Mouse (Mus musculus) stomach, embryonic 14.5 days (tissue): Measurements from ENCODE around the gene Atp9a. TPM values are rescaled to one million over a fixed set of nuclear protein-coding genes. Genes with fewer than 3 reads are reported as not detected.
A peak's percentile ranks its signal among the peaks of the same experiment; 100 is the strongest.
"Not testable (repeated sequence)": the region's sequence is repeated elsewhere in the genome, so short reads cannot be mapped to it uniquely, and the experiment has no call there.

Experiments
- ATAC-seq: fragments of 200-750 bp; cut with Nextera tagmentation; 2 replicates; pipeline ENCODE4 v1.8.0; 2017; ENCODE audit warnings: low read depth, moderate TSS enrichment; ENCODE audit not compliant: insufficient number of reproducible peaks, insufficient read depth, low FRiP score
- H3K27ac ChIP-seq: fragments of 300-500 bp; sonication (generic); 2 replicates; pipeline ENCODE4 v1.5.1; 2014; ENCODE audit warnings: mild to moderate bottlenecking, low read length, moderate library complexity, mixed read lengths
- H3K27me3 ChIP-seq: fragments of 300-500 bp; sonication (generic); 2 replicates; pipeline ENCODE4 v1.6.1; 2014; ENCODE audit warnings: low read length, control low read depth, mixed read lengths; ENCODE audit not compliant: control insufficient read depth, insufficient read depth
- H3K36me3 ChIP-seq: fragments of 300-500 bp; sonication (generic); 2 replicates; pipeline ENCODE4 v1.6.1; 2014; ENCODE audit warnings: mild to moderate bottlenecking, control low read depth, low read length, moderate library complexity, mixed read lengths; ENCODE audit not compliant: control insufficient read depth, insufficient read depth
- H3K4me1 ChIP-seq: fragments of 300-500 bp; sonication (generic); 2 replicates; pipeline ENCODE4 v1.6.1; 2014; ENCODE audit warnings: low read length, control low read depth, mixed read lengths; ENCODE audit not compliant: control insufficient read depth, insufficient read depth
- H3K4me2 ChIP-seq: fragments of 300-500 bp; sonication (generic); replicated peaks from 2 replicates; pipeline ENCODE4 v1.6.1; 2014; ENCODE audit warnings: low read depth, low read length, control low read depth
- H3K4me3 ChIP-seq: fragments of 300-500 bp; sonication (generic); 2 replicates; pipeline ENCODE4 v1.5.1; 2014; ENCODE audit warnings: low read depth, low read length, control low read depth
- H3K9ac ChIP-seq: fragments of 300-500 bp; sonication (generic); replicated peaks from 2 replicates; pipeline ENCODE4 v1.6.1; 2014; ENCODE audit warnings: low read depth, mild to moderate bottlenecking, control low read depth, low read length, moderate library complexity, mixed read lengths
- H3K9me3 ChIP-seq: fragments of 300-500 bp; sonication (generic); 2 replicates; pipeline ENCODE4 v1.6.1; 2016; ENCODE audit warnings: low read depth, low read length, control low read depth; ENCODE audit not compliant: control insufficient read depth
- WGBS: fragments of 180-500 bp; shearing (Covaris S2); extraction: QIAGEN DNeasy Blood & Tissue Kit; methylation state at CpG from one replicate; pipeline ENCODE4 v1.1.7; 2014; 5-methylcytosine and 5-hydroxymethylcytosine counted together
- polyA plus RNA-seq: library from polyadenylated mRNA; unstranded; fragments of >200 nt; fragmentation: Nextera tagmentation; extraction: Ambion mirVana; gene quantifications from 2 replicates; pipeline ENCODE4 v1.2.1, GENCODE M21; 2014

Gene Atp9a
- polyA plus RNA-seq, 1 experiment from 2014 or later: 12.6 TPM

GRCm38 (mm10) chr2:168761954-168762353 lies 19.7 kb upstream of the Atp9a start:
- Histone ChIP-seq H3K4me3 (no peak overlapping the region), H3K27ac (no peak overlapping the region), H3K9ac (no peak overlapping the region), H3K9me3 (no peaks in the 10 kb centered on the region), H3K36me3 (no peaks in the 10 kb centered on the region), H3K4me2 (peak overlapping the region; percentile 20; the same call in 1 of the 2 replicates), H3K4me1 (peaks cover 16% of the 10 kb centered on the region), H3K27me3 (0 out of 2 replicates have a peak, but pooled peaks cover 7% of the 10 kb centered on the region)
- no peak for ATAC-seq
- WGBS: 14% methylated on average over 4 of the region's 4 CpGs

GRCm38 (mm10) chr2:168761141-168761540 lies 18.9 kb upstream of the Atp9a start:
- Histone ChIP-seq H3K9ac (no peak overlapping the region), H3K4me2 (no peak overlapping the region), H3K27me3 (0 out of 2 replicates have a peak, but pooled peaks cover 5% of the 10 kb centered on the region), H3K36me3 (no peaks in the 10 kb centered on the region), H3K4me3 (no peak overlapping the region), H3K9me3 (no peaks in the 10 kb centered on the region), H3K27ac (no peak overlapping the region), H3K4me1 (peaks cover 13% of the 10 kb centered on the region)
- 78% methylated on average over 9 of the region's 9 CpGs for WGBS
- no peak for ATAC-seq

- not testable (repeated sequence) for H3K4me3 ChIP-seq, H3K9ac ChIP-seq, H3K36me3 ChIP-seq, H3K4me1 ChIP-seq, H3K4me2 ChIP-seq, ATAC-seq, H3K27me3 ChIP-seq, H3K27ac ChIP-seq, H3K9me3 ChIP-seq
- 89% methylated on average over 10 of the region's 10 CpGs for WGBS
Measured at GRCm38 (mm10) chr2:168744406-168744805, 2.2 kb upstream of the Atp9a start.

- H3K27ac ChIP-seq: no peak overlapping the region
- 16% methylated on average over 7 of the region's 7 CpGs for WGBS
Measured at GRCm38 (mm10) chr2:168742649-168743048, 440 bp upstream of the Atp9a start.

GRCm38 (mm10) chr2:168741273-168742058 lies 743 bp downstream of the Atp9a start:
- under 1% methylated on average over 38 of the region's 108 CpGs for WGBS
- peak overlapping the region; percentile 74 for H3K4me3 ChIP-seq
- H3K9ac ChIP-seq: peak overlapping the region; percentile 68
- H3K27ac ChIP-seq: peak overlapping the region; percentile 79
- H3K4me1 ChIP-seq: peaks cover 2% of the 10 kb centered on the region; the same call in 1 of the 2 replicates
- peak; percentile 94 for ATAC-seq
- H3K9me3 ChIP-seq: no peaks in the 10 kb centered on the region
- H3K4me2 ChIP-seq: peak overlapping the region; percentile 65
- no peaks in the 10 kb centered on the region for H3K36me3 ChIP-seq
- H3K27me3 ChIP-seq: no peaks in the 10 kb centered on the region

More at GRCm38 (mm10) chr2:168742649-168743048, 440 bp upstream of the Atp9a start:
- Histone ChIP-seq H3K4me3 (peak overlapping the region; percentile 74), H3K9ac (no peak overlapping the region), H3K27me3 (no peaks in the 10 kb centered on the region), H3K4me1 (peaks cover 2% of the 10 kb centered on the region; the same call in 1 of the 2 replicates), H3K4me2 (peak overlapping the region; percentile 65; the same call in 1 of the 2 replicates), H3K36me3 (no peaks in the 10 kb centered on the region), H3K9me3 (no peaks in the 10 kb centered on the region)
- ATAC-seq: no peak

GRCm38 (mm10) chr2:168740496-168740895 lies 1.7 kb downstream of the Atp9a start:
- Histone ChIP-seq H3K9me3 (no peaks in the 10 kb centered on the region), H3K27me3 (no peaks in the 10 kb centered on the region), H3K4me1 (peaks cover 2% of the 10 kb centered on the region; the same call in 1 of the 2 replicates), H3K4me2 (peak overlapping the region; percentile 65), H3K27ac (peak overlapping the region; percentile 79; the same call in 1 of the 2 replicates), H3K4me3 (peak overlapping the region; percentile 74; the same call in 1 of the 2 replicates), H3K9ac (no peak overlapping the region), H3K36me3 (no peaks in the 10 kb centered on the region)
- 81% methylated on average over 10 of the region's 10 CpGs for WGBS
- no peak for ATAC-seq

GRCm38 (mm10) chr2:168738854-168739253 lies 3.4 kb downstream of the Atp9a start:
- no peaks in the 10 kb centered on the region for H3K27me3 ChIP-seq
- no peak overlapping the region for H3K9ac ChIP-seq
- WGBS: 95% methylated on average over 1 of the region's 1 CpGs
- H3K4me3 ChIP-seq: no peak overlapping the region
- ATAC-seq: no peak
- H3K36me3 ChIP-seq: no peaks in the 10 kb centered on the region
- H3K4me2 ChIP-seq: no peak overlapping the region
- peaks cover 2% of the 10 kb centered on the region; the same call in 1 of the 2 replicates for H3K4me1 ChIP-seq
- no peak overlapping the region for H3K27ac ChIP-seq
- no peaks in the 10 kb centered on the region for H3K9me3 ChIP-seq

GRCm38 (mm10) chr2:168737878-168738277 lies 4.3 kb downstream of the Atp9a start:
- H3K4me2 ChIP-seq: no peak overlapping the region
- H3K27me3 ChIP-seq: no peaks in the 10 kb centered on the region
- no peaks in the 10 kb centered on the region for H3K36me3 ChIP-seq
- no peak overlapping the region for H3K27ac ChIP-seq
- H3K9me3 ChIP-seq: no peaks in the 10 kb centered on the region
- peaks cover 2% of the 10 kb centered on the region; the same call in 1 of the 2 replicates for H3K4me1 ChIP-seq
- no peak overlapping the region for H3K4me3 ChIP-seq
- WGBS: 80% methylated on average over 10 of the region's 10 CpGs
- no peak overlapping the region for H3K9ac ChIP-seq
- no peak for ATAC-seq
